Mouse (Mus musculus) right cerebral cortex, postnatal 14 days (tissue): ENCODE data around the gene Jmjd8.

Experiments used
- DNase-seq: peaks from one replicate; pipeline ENCODE4 v3.0.0; 2022

Jmjd8 gene

DNA sequence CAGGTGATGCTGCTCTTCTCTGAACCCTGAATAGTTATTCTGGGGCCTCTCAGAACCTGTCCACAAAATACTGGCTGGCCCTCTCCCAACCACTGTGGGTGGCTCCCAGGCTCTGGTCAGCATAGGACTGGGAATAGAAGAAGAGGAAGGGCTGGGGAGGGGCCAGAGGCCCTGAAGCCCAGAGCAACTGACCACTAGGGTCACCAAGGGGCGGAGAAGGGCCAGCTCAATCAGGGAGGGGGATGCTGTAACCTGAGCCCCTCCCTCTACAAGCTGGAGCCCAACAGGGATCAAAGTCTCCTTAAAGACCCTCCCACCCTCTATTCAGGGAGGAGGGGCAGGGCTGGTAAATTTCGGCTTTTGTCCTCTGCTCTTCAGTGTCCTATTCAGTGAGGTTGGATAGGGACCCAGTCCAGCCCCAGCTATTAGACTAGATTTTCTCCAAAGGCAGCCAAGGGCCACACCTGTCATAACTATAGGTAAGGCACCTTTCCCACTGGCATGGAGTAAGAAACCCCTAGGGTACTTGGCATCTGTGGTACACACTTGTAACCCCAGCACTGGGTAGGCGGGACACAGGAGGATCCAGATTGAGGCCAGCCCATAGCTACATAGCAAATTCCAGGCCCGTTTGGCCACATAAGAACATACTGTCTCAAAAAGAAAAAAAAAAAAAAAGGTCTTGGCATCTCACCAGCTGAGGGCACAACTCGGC, 51.7 kb downstream of the Jmjd8 start, which contains the start of gene Wfikkn1:
Wfikkn1 (minus strand) TSS at position 663 of the 715 bp plus-strand sequence.
- no peak for DNase-seq

DNA sequence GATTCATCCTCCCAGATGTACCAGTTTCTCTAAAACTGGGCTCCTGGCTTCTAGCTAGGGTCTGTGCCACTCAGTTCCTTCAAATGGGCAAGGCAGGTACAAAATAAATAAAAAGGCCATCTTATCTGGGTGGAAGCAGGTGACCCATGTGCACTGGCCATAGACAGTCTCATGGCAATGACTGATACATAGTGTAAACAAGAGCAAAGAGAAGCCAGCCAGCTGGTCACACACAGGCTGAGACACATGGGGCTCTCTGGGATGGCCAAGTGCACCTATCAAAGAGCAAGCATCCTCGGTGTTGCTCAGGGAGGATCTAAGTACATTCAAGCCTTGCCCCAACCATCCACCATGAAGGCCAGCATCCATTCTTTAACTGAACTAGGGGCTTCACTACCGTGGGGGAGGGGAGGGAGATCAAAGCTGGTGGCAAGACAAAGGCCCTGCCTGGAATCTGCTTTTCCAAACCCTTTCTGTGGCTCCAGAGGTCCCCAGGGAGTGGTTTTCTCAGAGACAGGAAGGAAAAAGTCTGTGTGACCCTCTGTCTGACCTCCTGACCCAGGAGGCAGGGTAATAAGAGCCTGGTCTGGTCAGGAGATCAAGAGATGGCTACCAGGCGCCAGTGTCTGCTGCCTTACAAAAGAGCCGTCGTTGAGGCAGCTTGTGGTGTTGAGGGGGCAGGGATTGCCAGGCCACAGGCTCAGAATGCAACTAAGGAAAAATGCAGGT, 52.4 kb downstream of the Jmjd8 start:
- DNase-seq, result no peak
